Mouse (Mus musculus) lung, postnatal 25 days (tissue): ENCODE data around the gene Ap4b1.

Experiments
- DNase-seq: peaks from one replicate; pipeline ENCODE4 v3.0.0; 2022; ENCODE audit warnings: low spot score

Gene Ap4b1

GRCm38 (mm10) chr3:103857036-103857805 lies 47.9 kb downstream of the Ap4b1 start:
- DNase-seq = no peak

GRCm38 (mm10) chr3:103857977-103858563 lies 48.8 kb downstream of the Ap4b1 start:
- no peak for DNase-seq

- DNase-seq = peak; percentile 56
Measured at GRCm38 (mm10) chr3:103858881-103859801, 49.8 kb downstream of the Ap4b1 start, which contains the start of gene Ptpn22. Ptpn22 (plus strand) TSS chr3:103859795.

- peak; percentile 77 for DNase-seq
Measured at GRCm38 (mm10) chr3:103859851-103860391, 50.6 kb downstream of the Ap4b1 start.

GRCm38 (mm10) chr3:103862721-103863220 lies 53.5 kb downstream of the Ap4b1 start:
- DNase-seq = no peak

GRCm38 (mm10) chr3:103864200-103864599 lies 54.9 kb downstream of the Ap4b1 start:
- DNase-seq = no peak

GRCm38 (mm10) chr3:103867424-103867971 lies 58.2 kb downstream of the Ap4b1 start:
- no peak for DNase-seq

GRCm38 (mm10) chr3:103868008-103868407 lies 58.7 kb downstream of the Ap4b1 start:
- no peak for DNase-seq
